Mouse (Mus musculus) myocyte (in vitro differentiated cells): Measurements from ENCODE around the gene Srrt. TPM values are rescaled to one million over a fixed set of nuclear protein-coding genes. Genes with fewer than 3 reads are reported as not detected.

ENCODE experiments used
- H3K27me3 ChIP-seq: one replicate; pipeline ENCODE4 v1.6.1; 2011; ENCODE audit not compliant: control insufficient read depth, insufficient read depth, insufficient read length
- H3K36me3 ChIP-seq: one replicate; pipeline ENCODE4 v1.6.1; 2011; ENCODE audit not compliant: control insufficient read depth, insufficient read depth
- H3K4me2 ChIP-seq: one replicate; pipeline ENCODE4 v1.6.1; 2011; ENCODE audit warnings: low read depth, control low read depth
- H3K4me3 ChIP-seq: one replicate; pipeline ENCODE4 v1.5.1; 2011; ENCODE audit warnings: mild to moderate bottlenecking, control low read depth, moderate library complexity
- H3K79me2 ChIP-seq: one replicate; pipeline ENCODE4 v1.6.1; 2011; ENCODE audit not compliant: control insufficient read depth, insufficient read depth
- H3ac ChIP-seq: one replicate; pipeline ENCODE4 v1.6.1; 2011; ENCODE audit not compliant: control insufficient read depth, insufficient read length
- CEBPB ChIP-seq: IDR thresholded peaks from 2 replicates; pipeline ENCODE4 v1.6.1; 2011; ENCODE audit warnings: mild to moderate bottlenecking, moderate library complexity; ENCODE audit not compliant: poor library complexity, insufficient read depth, severe bottlenecking
- E2F4 ChIP-seq: IDR thresholded peaks from one replicate; pipeline ENCODE4 v1.6.1; 2011; ENCODE audit warnings: mild to moderate bottlenecking, control low read depth, moderate library complexity; ENCODE audit not compliant: insufficient read depth
- MAX ChIP-seq: IDR thresholded peaks from one replicate; pipeline ENCODE4 v1.6.1; 2011; ENCODE audit warnings: low read depth, mild to moderate bottlenecking, control low read depth
- MYOD1 ChIP-seq, 3 experiments: IDR thresholded peaks; one replicate each; pipeline ENCODE4 v1.6.1; 2011; ENCODE audit warnings: control low read depth in 2 of 3, low read depth in 2 of 3, mild to moderate bottlenecking in 2 of 3, moderate library complexity in 1 of 3; ENCODE audit not compliant: insufficient read length in 2 of 3, control insufficient read depth in 1 of 3
- MYOG ChIP-seq, 3 experiments: IDR thresholded peaks; one replicate each; pipeline ENCODE4 v1.6.1; 2011; ENCODE audit warnings: control low read depth in 2 of 3, low read depth in 2 of 3, mild to moderate bottlenecking in 2 of 3; ENCODE audit not compliant: insufficient read length in 2 of 3, control insufficient read depth in 1 of 3, insufficient read depth in 1 of 3
- POLR2A ChIP-seq: IDR thresholded peaks from one replicate; pipeline ENCODE4 v1.6.1; 2011; ENCODE audit warnings: low read depth, mild to moderate bottlenecking, control low read depth, moderate library complexity; ENCODE audit not compliant: insufficient read length
- POLR2AphosphoS2 ChIP-seq: IDR thresholded peaks from one replicate; pipeline ENCODE4 v1.6.1; 2011; ENCODE audit warnings: low read depth, control low read depth; ENCODE audit not compliant: insufficient read length
- REST ChIP-seq: IDR thresholded peaks from one replicate; pipeline ENCODE4 v1.6.1; 2011; ENCODE audit warnings: mild to moderate bottlenecking, control low read depth, moderate library complexity; ENCODE audit not compliant: insufficient read depth, insufficient read length
- SRF ChIP-seq: IDR thresholded peaks from one replicate; pipeline ENCODE4 v1.6.1; 2011; ENCODE audit warnings: low read depth; ENCODE audit not compliant: control insufficient read depth, insufficient read length
- TCF12 ChIP-seq: IDR thresholded peaks from one replicate; pipeline ENCODE4 v1.6.1; 2011; ENCODE audit warnings: mild to moderate bottlenecking, control low read depth; ENCODE audit not compliant: poor library complexity, insufficient read depth, severe bottlenecking
- TCF3 ChIP-seq: IDR thresholded peaks from one replicate; pipeline ENCODE4 v1.6.1; 2011; ENCODE audit warnings: low read depth, control low read depth; ENCODE audit not compliant: insufficient read length
- USF1 ChIP-seq: IDR thresholded peaks from one replicate; pipeline ENCODE4 v1.6.1; 2011; ENCODE audit warnings: low read depth, mild to moderate bottlenecking, control low read depth, moderate library complexity
- polyA plus RNA-seq: library from polyadenylated mRNA; unstranded; fragments of >200 nt; fragmentation: generic; extraction: Trizol; gene quantifications from one replicate; pipeline ENCODE4 v1.2.1, GENCODE M21; 2012; ENCODE audit warnings: missing spikeins

Gene Srrt
- polyA plus RNA-seq, 1 experiment: 59.0 TPM

- Histone ChIP-seq H3K4me3 (peak overlapping the region; percentile 78), H3ac (no peak overlapping the region), H3K4me2 (peak overlapping the region; percentile 94), H3K36me3 (peaks cover 11% of the 10 kb centered on the region), H3K27me3 (no peaks in the 10 kb centered on the region), H3K79me2 (peaks cover 62% of the 10 kb centered on the region)
- TF ChIP-seq POLR2AphosphoS2: peak; percentile 35
- TF ChIP-seq SRF: no peak
Observed at GRCm38 (mm10) chr5:137308356-137308755, 882 bp upstream of the Srrt start.

- H3K27me3 ChIP-seq: no peaks in the 10 kb centered on the region
- peaks cover 20% of the 10 kb centered on the region for H3K36me3 ChIP-seq
- H3ac ChIP-seq: peak overlapping the region; percentile 50
- no peak for TF ChIP-seq POLR2AphosphoS2
- TF ChIP-seq TCF12: no peak
- no peak for TF ChIP-seq REST
- TF ChIP-seq TCF3: no peak
- TF ChIP-seq MYOG (IDR thresholded peaks at IDR 0.05; ENCODE audit: control insufficient read depth in 1 of 3, insufficient read depth in 1 of 3, insufficient read length in 2 of 3, low read depth in 2 of 3): no peak
- TF ChIP-seq USF1: no peak
- no peak for TF ChIP-seq CEBPB
- no peak for TF ChIP-seq MAX
- no peak for TF ChIP-seq E2F4
- no peak for TF ChIP-seq MYOD1 (IDR thresholded peaks at IDR 0.05; ENCODE audit: control insufficient read depth in 1 of 3, insufficient read length in 2 of 3, low read depth in 2 of 3)
- TF ChIP-seq POLR2A: no peak
- no peak for TF ChIP-seq SRF
- peak overlapping the region; percentile 78 for H3K4me3 ChIP-seq
- peak overlapping the region; percentile 79 for H3K4me2 ChIP-seq
- H3K79me2 ChIP-seq: peaks cover 59% of the 10 kb centered on the region
Observed at GRCm38 (mm10) chr5:137306439-137307005, 952 bp downstream of the Srrt start.

- H3ac ChIP-seq: no peak overlapping the region
- H3K4me2 ChIP-seq: peak overlapping the region; percentile 79
- peaks cover 20% of the 10 kb centered on the region for H3K36me3 ChIP-seq
- no peak for TF ChIP-seq REST
- TF ChIP-seq CEBPB: no peak
- TF ChIP-seq E2F4: no peak
- no peak for TF ChIP-seq SRF
- TF ChIP-seq USF1: no peak
- TF ChIP-seq MYOD1 (IDR thresholded peaks at IDR 0.05; ENCODE audit: control insufficient read depth in 1 of 3, insufficient read length in 2 of 3, low read depth in 2 of 3): no peak
- no peak for TF ChIP-seq POLR2A
- no peak for TF ChIP-seq MAX
- TF ChIP-seq POLR2AphosphoS2: no peak
- TF ChIP-seq MYOG (IDR thresholded peaks at IDR 0.05; ENCODE audit: control insufficient read depth in 1 of 3, insufficient read depth in 1 of 3, insufficient read length in 2 of 3, low read depth in 2 of 3): no peak
- no peak for TF ChIP-seq TCF12
- TF ChIP-seq TCF3: no peak
- H3K27me3 ChIP-seq: no peaks in the 10 kb centered on the region
- peak overlapping the region; percentile 78 for H3K4me3 ChIP-seq
- peaks cover 59% of the 10 kb centered on the region for H3K79me2 ChIP-seq
Observed at GRCm38 (mm10) chr5:137305822-137306221, 1.7 kb downstream of the Srrt start.

GRCm38 (mm10) chr5:137304816-137305215, 2.7 kb downstream of the Srrt start:
- Histone ChIP-seq H3K27me3 (no peaks in the 10 kb centered on the region), H3K36me3 (peaks cover 29% of the 10 kb centered on the region), H3ac (no peak overlapping the region), H3K79me2 (peaks cover 59% of the 10 kb centered on the region), H3K4me2 (peak overlapping the region; percentile 79), H3K4me3 (no peak overlapping the region)
- no peak for TF ChIP-seq MYOD1 (IDR thresholded peaks at IDR 0.05; ENCODE audit: control insufficient read depth in 1 of 3, insufficient read length in 2 of 3, low read depth in 2 of 3)
- TF ChIP-seq POLR2AphosphoS2: no peak
- TF ChIP-seq SRF: no peak
- TF ChIP-seq TCF12: no peak
- no peak for TF ChIP-seq POLR2A

- peak in 2 of 3 experiments; percentile 36 to 39 for TF ChIP-seq MYOD1 (IDR thresholded peaks at IDR 0.05; ENCODE audit: control insufficient read depth in 1 of 3, insufficient read length in 2 of 3, low read depth in 2 of 3)
- TF ChIP-seq REST: no peak
- TF ChIP-seq USF1: no peak
- H3K4me3 ChIP-seq: no peak overlapping the region
- H3K79me2 ChIP-seq: peaks cover 59% of the 10 kb centered on the region
- H3ac ChIP-seq: no peak overlapping the region
- peak overlapping the region; percentile 79 for H3K4me2 ChIP-seq
- peaks cover 28% of the 10 kb centered on the region for H3K36me3 ChIP-seq
- H3K27me3 ChIP-seq: no peaks in the 10 kb centered on the region
Observed at GRCm38 (mm10) chr5:137304165-137304564, 3.3 kb downstream of the Srrt start.
